Mouse (Mus musculus) G1E (cell line): ENCODE measurements around the gene Atp5j2. TPM values are rescaled to one million over a fixed set of nuclear protein-coding genes. Genes with fewer than 3 reads are reported as not detected.
A peak's percentile ranks its signal among the peaks of the same experiment; 100 is the strongest.

Experiments used
- ATAC-seq: 2 replicates; pipeline ENCODE4 v1.8.0; 2016; ENCODE audit warnings: mild to moderate bottlenecking; ENCODE audit not compliant: insufficient number of reproducible peaks, poor library complexity, low FRiP score, severe bottlenecking; ENCODE audit errors: extremely low read depth
- DNase-seq: peaks from one replicate; pipeline ENCODE4 v3.0.0; 2012; ENCODE audit warnings: low spot score
- H3K27me3 ChIP-seq: 2 replicates; pipeline ENCODE4 v1.6.1; 2012; ENCODE audit warnings: mild to moderate bottlenecking, low read length, inconsistent platforms; ENCODE audit not compliant: insufficient read depth
- H3K36me3 ChIP-seq: replicated peaks from 2 replicates; pipeline ENCODE3; 2012; ENCODE audit warnings: mild to moderate bottlenecking, inconsistent platforms
- H3K4me1 ChIP-seq: 2 replicates; pipeline ENCODE4 v1.6.1; 2012; ENCODE audit warnings: low read depth, low read length, inconsistent platforms, mixed read lengths; ENCODE audit not compliant: insufficient read depth
- H3K4me3 ChIP-seq: 2 replicates; pipeline ENCODE4 v1.5.1; 2012; ENCODE audit warnings: low read depth, mild to moderate bottlenecking, inconsistent platforms, low read length, moderate library complexity, mixed read lengths
- H3K9me3 ChIP-seq: replicated peaks from 2 replicates; pipeline ENCODE4 v1.6.1; 2012; ENCODE audit warnings: inconsistent platforms
- CTCF ChIP-seq: IDR thresholded peaks from 2 replicates; pipeline ENCODE4 v1.5.1; 2012; ENCODE audit warnings: low read depth, low read length, inconsistent platforms, mixed read lengths
- GATA1 ChIP-seq: IDR thresholded peaks from 2 replicates; pipeline ENCODE4 v1.6.1; 2012; ENCODE audit warnings: borderline replicate concordance, low read length, inconsistent platforms, mixed read lengths
- GATA2 ChIP-seq: IDR thresholded peaks from 2 replicates; pipeline ENCODE4 v1.6.1; 2012; ENCODE audit warnings: low read depth, low read length, inconsistent platforms, borderline replicate concordance
- POLR2AphosphoS5 ChIP-seq: IDR thresholded peaks from 2 replicates; pipeline ENCODE4 v1.6.1; 2012; ENCODE audit warnings: low read depth, low read length, inconsistent platforms; ENCODE audit not compliant: insufficient replicate concordance
- TAL1 ChIP-seq: conservative IDR thresholded peaks from 2 replicates; pipeline ENCODE4 v1.6.1; 2012; ENCODE audit warnings: low read depth, low read length, inconsistent platforms, mixed read lengths
- polyA plus RNA-seq: library from polyadenylated mRNA; stranded (reverse); fragments of >175 nt; gene quantifications from 2 replicates; pipeline ENCODE4 v1.2.3, GENCODE M21; 2012
- total RNA-seq, 2 experiments: library from RNA; stranded (forward) in 1 of 2; stranded (reverse) in 1 of 2; fragments of 200-1000 nt in 1 of 2; fragments of >200 nt in 1 of 2; fragmentation: Nextera tagmentation in 1 of 2; gene quantifications; 2 replicates each; pipeline ENCODE4 v1.2.3; 2014 to 2017

The Atp5j2 gene
- total and polyA plus RNA-seq, 3 experiments = 61.1 to 304 (median 170) TPM

DNA sequence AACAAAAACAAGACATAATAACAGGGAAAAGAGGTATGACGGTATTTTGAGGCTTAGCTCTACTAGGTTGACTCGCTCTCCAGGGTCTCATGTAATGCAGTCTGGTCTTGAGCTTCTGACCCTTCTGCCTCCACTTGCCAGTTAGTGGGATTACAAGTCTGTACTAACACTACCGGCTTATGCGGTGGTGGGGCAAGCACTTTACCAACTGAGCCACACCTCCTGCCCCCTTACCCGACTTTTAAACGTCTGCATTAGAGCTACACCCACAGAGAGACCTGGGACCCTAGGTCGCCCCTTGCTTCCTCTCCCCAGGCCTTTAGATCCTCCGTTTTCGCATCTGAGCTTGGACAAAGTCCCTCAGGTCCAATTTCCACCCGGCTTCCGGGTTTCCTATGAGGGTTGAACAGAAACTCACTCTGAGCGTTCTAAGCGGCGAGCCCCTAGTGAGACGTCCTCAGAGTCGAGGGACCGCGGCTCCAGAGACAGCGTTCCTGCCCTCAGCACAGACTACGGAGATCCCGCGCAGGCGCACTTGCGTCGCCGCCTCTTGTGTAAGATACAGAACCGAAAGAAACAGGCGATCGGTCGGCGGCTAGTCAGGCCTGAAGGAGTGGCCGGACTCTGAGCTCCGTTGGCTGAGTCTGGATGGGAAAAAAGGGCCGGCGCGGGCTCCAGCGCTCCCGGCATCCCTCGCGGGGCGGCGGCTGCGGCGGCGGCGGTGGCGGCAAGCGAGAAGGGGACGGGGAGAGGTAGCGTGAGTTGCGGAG, 25.1 kb downstream of the Atp5j2 start, which contains the start of the genes Ptcd1 and Cpsf4:
TSS of gene Ptcd1 (minus strand) at position 573 of the 770 bp plus-strand sequence.
TSS of gene Cpsf4 (plus strand) at position 678 of the 770 bp plus-strand sequence.
- TF ChIP-seq CTCF = no peak
- TF ChIP-seq GATA2 = no peak
- TF ChIP-seq GATA1 = no peak
- TF ChIP-seq POLR2AphosphoS5 = no peak
- no peak for TF ChIP-seq TAL1
- H3K9me3 ChIP-seq = no peaks in the 10 kb centered on the region
- no peaks in the 10 kb centered on the region for H3K27me3 ChIP-seq
- peaks cover 41% of the 10 kb centered on the region for H3K4me1 ChIP-seq
- DNase-seq = peak; percentile 90
- peaks cover 65% of the 10 kb centered on the region for H3K36me3 ChIP-seq
- ATAC-seq = peak; percentile 90
- peak within 1 kb of the TSS; percentile 97 for H3K4me3 ChIP-seq

DNA sequence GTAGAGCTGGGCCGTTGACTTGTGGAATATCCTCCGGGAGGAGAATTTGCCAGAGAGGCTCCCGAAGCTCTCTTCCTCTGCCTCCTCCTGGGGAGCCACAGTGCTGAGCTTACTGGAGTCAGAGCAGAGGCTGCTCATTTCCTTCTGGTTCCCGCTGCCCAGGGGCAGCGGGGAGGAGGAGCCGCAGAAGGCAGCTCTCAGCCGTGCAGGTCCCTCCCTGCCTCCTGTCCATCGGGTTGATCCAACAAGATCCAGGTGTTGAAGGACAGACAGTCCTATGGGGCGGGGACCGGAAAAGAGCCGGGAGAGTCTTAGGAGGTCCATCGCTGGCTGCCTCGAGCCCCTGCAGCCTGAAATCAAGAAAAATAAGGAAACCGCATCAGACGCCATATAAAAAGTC, 26.7 kb downstream of the Atp5j2 start:
- TF ChIP-seq POLR2AphosphoS5 = no peak
- no peak for TF ChIP-seq GATA1
- TF ChIP-seq CTCF = no peak
- no peak for TF ChIP-seq TAL1
- no peak for TF ChIP-seq GATA2
- no peaks in the 10 kb centered on the region for H3K9me3 ChIP-seq
- ATAC-seq (no peak), DNase-seq (no peak)
- H3K36me3 ChIP-seq = peaks cover 65% of the 10 kb centered on the region
- H3K27me3 ChIP-seq = no peaks in the 10 kb centered on the region
- H3K4me1 ChIP-seq = peaks cover 37% of the 10 kb centered on the region
- no peak overlapping the region for H3K4me3 ChIP-seq

DNA sequence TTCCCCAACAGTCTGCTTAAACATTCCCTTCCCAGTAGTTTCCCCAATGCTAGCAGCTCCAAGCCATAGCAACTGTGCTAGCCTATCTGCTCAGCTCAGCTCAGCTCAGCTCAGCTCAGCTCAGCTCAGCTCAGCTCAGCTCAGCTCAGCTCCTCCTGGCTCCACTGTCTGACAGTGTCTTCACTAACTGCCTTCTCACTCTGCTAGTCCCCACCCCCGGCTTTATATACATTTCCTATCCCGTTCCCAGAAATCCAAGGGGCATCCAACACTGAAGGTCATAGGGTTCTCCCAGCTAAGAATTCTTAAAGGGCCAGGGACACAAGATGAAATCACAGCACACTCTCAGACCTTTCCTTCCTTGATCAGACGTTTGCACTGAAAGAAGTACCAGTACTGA, 27.2 kb downstream of the Atp5j2 start:
- Histone ChIP-seq H3K9me3 (no peaks in the 10 kb centered on the region), H3K4me1 (peaks cover 36% of the 10 kb centered on the region), H3K4me3 (no peak overlapping the region), H3K27me3 (no peaks in the 10 kb centered on the region), H3K36me3 (peaks cover 66% of the 10 kb centered on the region)
- ATAC-seq (no peak), DNase-seq (no peak)
- no peak for TF ChIP-seq POLR2AphosphoS5
- TF ChIP-seq TAL1 = no peak
- no peak for TF ChIP-seq GATA1
- no peak for TF ChIP-seq CTCF
- TF ChIP-seq GATA2 = no peak

DNA sequence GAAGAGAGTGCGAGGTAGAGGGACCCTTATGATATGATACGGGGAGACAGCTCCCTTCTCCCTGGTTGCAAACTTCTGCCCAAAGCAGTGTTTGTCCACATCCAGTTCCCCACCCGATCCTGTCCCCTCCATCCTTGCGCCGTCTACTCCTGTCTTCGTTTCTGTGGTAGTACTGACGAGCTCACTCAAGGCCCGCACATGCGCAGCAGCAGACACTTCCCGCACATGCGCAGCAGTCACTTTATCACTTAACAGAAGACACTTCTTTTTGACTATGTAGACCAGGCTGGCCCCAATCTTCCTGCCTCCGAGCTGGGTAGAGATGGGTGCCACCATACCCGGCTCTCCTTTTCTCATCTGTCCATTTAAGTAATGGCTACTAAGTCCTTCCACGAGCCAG, 30.5 kb downstream of the Atp5j2 start:
- Histone ChIP-seq H3K27me3 (no peaks in the 10 kb centered on the region), H3K4me1 (peaks cover 19% of the 10 kb centered on the region), H3K4me3 (no peak overlapping the region), H3K36me3 (peaks cover 85% of the 10 kb centered on the region), H3K9me3 (no peaks in the 10 kb centered on the region)
- no peak for ATAC-seq
- no peak for DNase-seq
- TF ChIP-seq POLR2AphosphoS5 (no peak), GATA2 (no peak), TAL1 (no peak), CTCF (no peak), GATA1 (no peak)

DNA sequence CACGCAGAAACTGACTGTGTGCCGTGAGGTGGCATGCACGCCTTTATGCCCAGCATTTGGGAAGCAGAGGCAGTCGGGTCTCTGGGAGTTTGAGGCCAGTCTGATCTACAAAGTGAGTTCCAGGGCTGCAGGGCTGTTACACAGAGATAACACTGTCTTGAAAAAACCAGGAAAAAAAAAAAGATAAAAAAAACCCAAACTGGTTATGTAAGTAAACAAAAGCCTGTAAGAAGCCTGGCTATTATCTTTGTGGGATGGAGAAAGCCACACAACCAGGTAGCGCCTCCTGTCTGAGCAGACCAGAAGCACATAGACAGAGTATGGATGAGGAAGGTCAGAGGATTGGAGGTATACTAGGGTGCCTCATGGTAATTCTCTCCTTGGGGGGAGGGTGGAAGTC, 39.2 kb downstream of the Atp5j2 start:
- TF ChIP-seq GATA1 (no peak), TAL1 (no peak), POLR2AphosphoS5 (no peak), CTCF (no peak), GATA2 (no peak)
- H3K9me3 ChIP-seq = no peaks in the 10 kb centered on the region
- peaks cover 93% of the 10 kb centered on the region for H3K36me3 ChIP-seq
- ATAC-seq (no peak), DNase-seq (no peak)
- no peaks in the 10 kb centered on the region for H3K27me3 ChIP-seq
- no peak overlapping the region for H3K4me3 ChIP-seq
- peaks cover 27% of the 10 kb centered on the region for H3K4me1 ChIP-seq

DNA sequence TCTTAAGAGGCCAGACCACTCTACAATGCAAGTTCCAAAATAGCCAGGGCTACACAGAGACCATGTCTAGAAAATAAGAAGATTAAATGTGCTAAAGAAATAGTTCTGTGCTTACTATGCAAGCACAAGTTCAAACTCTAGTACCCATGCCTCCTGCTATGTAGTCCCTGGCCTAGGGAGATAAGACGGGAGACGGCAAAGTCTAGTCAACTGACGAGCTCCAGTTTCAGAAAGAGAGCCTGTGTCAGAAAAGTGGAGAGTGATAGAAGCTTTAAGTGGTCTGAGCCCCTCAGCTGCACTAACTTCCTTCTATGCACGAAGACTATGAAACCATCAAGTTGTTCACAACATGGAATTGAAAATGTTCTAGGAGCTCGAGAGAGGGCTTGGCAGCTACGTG, 42.6 kb downstream of the Atp5j2 start:
- Histone ChIP-seq H3K36me3 (peaks cover 100% of the 10 kb centered on the region), H3K27me3 (no peaks in the 10 kb centered on the region), H3K9me3 (no peaks in the 10 kb centered on the region), H3K4me1 (peaks cover 30% of the 10 kb centered on the region), H3K4me3 (no peak overlapping the region)
- ATAC-seq (no peak; the same call in 1 of the 2 replicates), DNase-seq (no peak)
- TF ChIP-seq TAL1 = no peak
- no peak; the same call in 1 of the 2 replicates for TF ChIP-seq POLR2AphosphoS5
- no peak for TF ChIP-seq GATA2
- TF ChIP-seq CTCF = no peak
- no peak for TF ChIP-seq GATA1
